32 mouse cellular contexts compared by ENCODE assay signal in the genomic region with DNA sequence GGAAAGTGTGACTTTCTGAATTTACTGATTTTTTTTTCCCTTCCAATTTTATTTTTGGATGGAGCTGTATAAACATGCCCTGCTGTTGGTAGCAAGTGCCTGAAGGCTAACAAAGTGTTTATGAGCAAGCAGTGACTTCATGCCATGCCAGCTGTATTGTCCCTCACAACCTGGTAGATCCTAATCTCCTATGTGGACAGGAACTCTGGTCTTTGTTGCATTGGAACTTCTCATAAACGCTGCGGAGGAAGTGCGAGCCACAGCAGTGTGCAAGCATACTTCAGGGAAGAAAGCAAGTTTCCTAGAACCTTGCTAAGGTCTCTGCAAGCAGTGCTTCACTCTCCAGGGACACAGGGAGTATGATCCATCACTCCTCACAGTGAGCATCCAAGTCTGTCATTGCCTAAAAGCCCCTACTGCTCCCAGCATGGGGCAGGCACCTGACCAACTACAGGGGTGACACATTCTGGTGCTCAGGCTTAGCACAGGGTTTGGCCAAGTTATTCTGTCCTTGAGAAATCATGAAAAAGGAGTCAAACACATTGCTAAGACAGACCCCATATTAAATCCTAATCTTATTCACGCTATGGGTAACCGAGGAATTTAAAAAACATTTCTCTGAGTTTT.
A peak's percentile ranks its signal among the peaks of the same experiment; 100 is the strongest.
DNase-seq lines count a peak whose midpoint lies in the region; ATAC-seq and TF ChIP-seq lines count a peak whose summit lies in the region.
"Had no signal": no experiment of that assay in that cellular context is flagged by ENCODE, and none has a peak within 500 bp of the region (broad histone marks: within the 10 kb centered on the region; RNA-seq: fewer than 3 reads in every experiment).

No protein-coding gene starts in this region.

- intact Hi-C loops in left cerebral cortex, postnatal 4 days (cut with DNase I), result no loop called here
- intact Hi-C loops in left cerebral cortex, postnatal 10 days (cut with DNase I), result no loop called here

- no peaks in the 10 kb centered on the region for H3K9me3 ChIP-seq in lung, postnatal 0 days (ENCODE audit: low read length)
- no peaks in the 10 kb centered on the region for H3K9me3 ChIP-seq in heart, embryonic 12.5 days (replicated peaks)
- H3K9me3 ChIP-seq: embryonic facial prominence, embryonic 10.5 days; embryonic facial prominence, embryonic 15.5 days; forebrain, embryonic 12.5 days; hindbrain, embryonic 13.5 days; limb, embryonic 13.5 days had no signal

- H3K27me3 ChIP-seq in lung, postnatal 0 days (replicated peaks; ENCODE audit: insufficient read depth, low read length), result no peaks in the 10 kb centered on the region
- no peaks in the 10 kb centered on the region for H3K27me3 ChIP-seq in heart, embryonic 12.5 days (replicated peaks)
- H3K27me3 ChIP-seq: embryonic facial prominence, embryonic 15.5 days; forebrain, embryonic 12.5 days; hindbrain, embryonic 13.5 days; limb, embryonic 13.5 days had no signal

- H3K9ac ChIP-seq in lung, postnatal 0 days (replicated peaks; ENCODE audit: low read depth), result no peak overlapping the region
- no peak overlapping the region for H3K9ac ChIP-seq in heart, embryonic 12.5 days
- H3K9ac ChIP-seq: embryonic facial prominence, embryonic 15.5 days; forebrain, embryonic 12.5 days; forebrain, postnatal 0 days; hindbrain, embryonic 13.5 days; limb, embryonic 13.5 days had no signal

- TF ChIP-seq CTCF in lung, postnatal 0 days (IDR thresholded peaks at IDR 0.05), result no peak

- no peak overlapping the region for H3K4me2 ChIP-seq in lung, postnatal 0 days (replicated peaks; ENCODE audit: low read depth, low read length)
- H3K4me2 ChIP-seq in heart, embryonic 12.5 days, result no peak overlapping the region
- H3K4me2 ChIP-seq: embryonic facial prominence, embryonic 15.5 days; forebrain, embryonic 12.5 days; heart, embryonic 11.5 days; hindbrain, embryonic 13.5 days; limb, embryonic 13.5 days; liver, embryonic 11.5 days; midbrain, embryonic 11.5 days had no signal

- no peaks in the 10 kb centered on the region for H3K36me3 ChIP-seq in lung, postnatal 0 days (ENCODE audit: insufficient read depth, low read length)
- no peaks in the 10 kb centered on the region for H3K36me3 ChIP-seq in heart, embryonic 12.5 days
- H3K36me3 ChIP-seq: embryonic facial prominence, embryonic 10.5 days; embryonic facial prominence, embryonic 15.5 days; forebrain, embryonic 12.5 days; hindbrain, embryonic 13.5 days; limb, embryonic 13.5 days had no signal

- ATAC-seq in lung, postnatal 0 days, result peak; percentile 76
- no peak for ATAC-seq in heart, embryonic 12.5 days (ENCODE audit: insufficient number of reproducible peaks, low FRiP score)
- ATAC-seq: CD4-positive, CD25-positive, alpha-beta regulatory T cell, adult 4 months; forebrain, postnatal 0 days; intestine, postnatal 0 days; midbrain, embryonic 16.5 days had no signal

- peak; percentile 56; the same call in 1 of the 2 replicates for TF ChIP-seq EP300 in lung, postnatal 0 days (IDR thresholded peaks at IDR 0.05)

- DNase-seq in left cerebral cortex, postnatal 4 days, result peak; percentile 1
- no peak for DNase-seq in left cerebral cortex, postnatal 10 days (ENCODE audit: extremely low spot score in 1 of 2, low spot score in 2 of 2)
- DNase-seq in lung, postnatal 0 days (ENCODE audit: low spot score), result peak; percentile 39
- DNase-seq in lung, postnatal 4 days, result peak; percentile 6 to 38
- no peak for DNase-seq in left cerebral cortex, adult 11 months (ENCODE audit: low spot score)
- DNase-seq in gastrocnemius, postnatal 10 days, result no peak
- DNase-seq: adrenal gland, postnatal 25 days; cerebellum, adult 11-12 months; forebrain, postnatal 0 days; gastrocnemius, postnatal 25 days; heart, adult 18-20 months; heart, postnatal 4 days; kidney, adult 9 months; kidney, postnatal 10 days; layer of hippocampus, adult 9-11 months; right cerebral cortex, adult 18-20 months; right cerebral cortex, postnatal 4 days; thymus, adult 2 months; thymus, postnatal 36 days had no signal

- H3K27ac ChIP-seq in lung, postnatal 0 days (ENCODE audit: low read length), result no peak overlapping the region
- H3K27ac ChIP-seq in heart, embryonic 12.5 days (ENCODE audit: poor library complexity, severe bottlenecking), result no peak overlapping the region
- H3K27ac ChIP-seq: embryonic facial prominence, embryonic 10.5 days; embryonic facial prominence, embryonic 15.5 days; forebrain, embryonic 12.5 days; hindbrain, embryonic 13.5 days; limb, embryonic 13.5 days; stomach, postnatal 0 days had no signal

- H3K4me1 ChIP-seq in lung, postnatal 0 days (ENCODE audit: insufficient read depth, low read depth, low read length), result no peaks in the 10 kb centered on the region
- H3K4me1 ChIP-seq in heart, embryonic 12.5 days (replicated peaks), result no peaks in the 10 kb centered on the region
- H3K4me1 ChIP-seq: embryonic facial prominence, embryonic 10.5 days; embryonic facial prominence, embryonic 15.5 days; forebrain, embryonic 12.5 days; hindbrain, embryonic 13.5 days; limb, embryonic 13.5 days had no signal

- no peak overlapping the region for H3K4me3 ChIP-seq in lung, postnatal 0 days (ENCODE audit: low read depth, low read length)
- no peak overlapping the region for H3K4me3 ChIP-seq in heart, embryonic 12.5 days
- H3K4me3 ChIP-seq: embryonic facial prominence, embryonic 10.5 days; embryonic facial prominence, embryonic 15.5 days; forebrain, embryonic 12.5 days; hindbrain, embryonic 13.5 days; limb, embryonic 13.5 days had no signal

- WGBS in lung, postnatal 0 days, result 79% methylated on average over 5 of the region's 5 CpGs
- whole genome bisulfite sequencing in heart, embryonic 12.5 days, result 75% methylated on average over 5 of the region's 5 CpGs

Comparison
In these comparisons a context has a peak if more than half of its experiments do, and no peak if none do; other contexts are left out.
1. DNase-seq: peak in left cerebral cortex, postnatal 4 days (single experiment), lung, postnatal 0 days (single experiment) and lung, postnatal 4 days (2 of 2); none in left cerebral cortex, postnatal 10 days (0 of 2), left cerebral cortex, adult 11 months (single experiment) and gastrocnemius, postnatal 10 days (single experiment).